Mouse (Mus musculus) cortical plate, adult 2 months (tissue): ENCODE data around the gene Myo3a. TPM values are rescaled to one million over a fixed set of nuclear protein-coding genes. Genes with fewer than 3 reads are reported as not detected.

Experiments
- H3K27ac ChIP-seq: fragments of 200-500 bp; 2 replicates; pipeline ENCODE4 v1.5.1; 2012; ENCODE audit warnings: low read length, control low read depth, inconsistent platforms; ENCODE audit not compliant: insufficient read depth
- H3K4me1 ChIP-seq: fragments of 200-500 bp; 2 replicates; pipeline ENCODE4 v1.6.1; 2011; ENCODE audit warnings: low read length; ENCODE audit not compliant: control insufficient read depth, insufficient read depth
- H3K4me3 ChIP-seq: fragments of 200-500 bp; 2 replicates; pipeline ENCODE4 v1.5.1; 2011; ENCODE audit warnings: mild to moderate bottlenecking, low read length, control low read depth; ENCODE audit not compliant: insufficient read depth
- CTCF ChIP-seq: fragments of 200-500 bp; IDR thresholded peaks from 2 replicates; pipeline ENCODE4 v1.5.1; 2011; ENCODE audit warnings: mild to moderate bottlenecking, control low read depth, low read length; ENCODE audit not compliant: insufficient read depth; ENCODE audit errors: extremely low read depth
- POLR2A ChIP-seq: fragments of 200-500 bp; IDR thresholded peaks from 2 replicates; pipeline ENCODE4 v1.6.1; 2011; ENCODE audit warnings: mild to moderate bottlenecking, low read length, control low read depth; ENCODE audit not compliant: insufficient read depth; ENCODE audit errors: extremely low read depth
- polyA plus RNA-seq: library from polyadenylated mRNA; depleted of rRNA; stranded (reverse); fragments of >200 nt; gene quantifications from 2 replicates; pipeline ENCODE4 v1.2.3, GENCODE M21; 2012; rRNA removed

Gene Myo3a
- polyA plus RNA-seq = 0.06 TPM in 1 of 2 replicates, not detected in the other

DNA sequence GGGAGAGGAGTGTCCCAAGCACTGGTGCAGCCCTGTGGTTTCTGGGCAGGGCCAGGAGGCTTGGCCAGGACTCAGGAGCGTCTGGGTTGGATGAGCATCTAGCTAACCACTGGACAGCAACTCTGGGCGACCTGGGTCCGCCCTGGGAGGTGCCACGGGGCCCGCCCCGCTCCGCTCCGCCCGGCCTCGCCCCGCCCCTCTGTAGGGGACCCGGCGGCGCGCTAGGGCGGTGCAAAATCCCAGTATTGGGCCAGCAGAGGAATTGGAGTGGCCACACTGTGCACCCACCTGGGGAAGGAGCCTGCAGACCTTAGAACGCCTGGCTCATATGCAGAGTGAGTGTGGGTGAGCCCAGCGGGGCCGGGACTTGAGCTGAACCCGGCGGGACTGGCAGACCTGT is at the start of gene Myo3a:
Gene Myo3a (plus strand): TSS at position 196 of the 400 bp plus-strand sequence.
- H3K27ac ChIP-seq = no peak within 1 kb of the TSS
- no peak within 1 kb of the TSS for H3K4me3 ChIP-seq
- TF ChIP-seq POLR2A (no peak), CTCF (no peak)

DNA sequence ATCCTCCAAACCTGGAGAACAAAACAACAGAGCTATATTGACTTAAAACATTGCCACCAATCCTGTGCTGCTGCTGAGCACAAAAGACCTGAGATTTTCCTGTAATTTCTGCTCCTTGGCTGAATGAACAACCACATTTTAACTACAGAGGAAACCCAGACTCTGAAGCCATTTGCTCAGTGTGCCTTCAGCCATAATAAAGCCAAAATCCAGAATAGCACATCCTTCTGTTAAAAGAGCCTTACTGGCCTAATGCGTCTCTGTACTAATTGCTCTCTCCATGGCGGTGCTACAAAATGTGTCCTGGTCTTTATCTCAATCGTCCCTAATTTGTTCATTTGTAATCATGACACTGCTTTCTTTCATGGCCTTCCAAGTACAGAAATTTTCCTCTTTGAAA is 23.2 kb downstream of the Myo3a start:
- Histone ChIP-seq H3K4me3 (no peak overlapping the region), H3K4me1 (no peaks in the 10 kb centered on the region), H3K27ac (no peak overlapping the region)
- TF ChIP-seq POLR2A (no peak), CTCF (no peak)

More for the DNA sequence above, at the start of gene Myo3a:
- H3K4me1 ChIP-seq = no peaks in the 10 kb centered on the region

DNA sequence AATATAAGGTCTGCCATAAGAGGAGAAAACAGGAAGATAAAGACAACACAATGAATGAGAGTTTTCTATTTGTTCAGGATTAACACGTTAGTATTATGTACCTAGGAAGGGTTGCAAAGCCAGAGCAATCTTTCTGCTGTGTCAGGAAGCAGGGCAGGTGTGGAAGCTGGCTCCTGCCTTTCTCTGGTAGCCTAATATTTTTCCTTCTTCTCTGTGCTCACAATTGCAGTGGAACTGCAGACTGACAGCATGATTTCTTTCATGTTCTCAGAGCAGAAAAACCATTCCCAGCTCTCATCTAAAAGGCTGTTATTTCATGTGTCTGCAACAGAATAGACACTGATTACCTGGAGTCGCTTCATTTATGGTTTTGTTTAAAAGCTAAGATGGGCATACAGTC is 23.7 kb downstream of the Myo3a start:
- no peak overlapping the region for H3K27ac ChIP-seq
- no peak for TF ChIP-seq CTCF
- TF ChIP-seq POLR2A = no peak
- H3K4me3 ChIP-seq = no peak overlapping the region
- no peaks in the 10 kb centered on the region for H3K4me1 ChIP-seq

DNA sequence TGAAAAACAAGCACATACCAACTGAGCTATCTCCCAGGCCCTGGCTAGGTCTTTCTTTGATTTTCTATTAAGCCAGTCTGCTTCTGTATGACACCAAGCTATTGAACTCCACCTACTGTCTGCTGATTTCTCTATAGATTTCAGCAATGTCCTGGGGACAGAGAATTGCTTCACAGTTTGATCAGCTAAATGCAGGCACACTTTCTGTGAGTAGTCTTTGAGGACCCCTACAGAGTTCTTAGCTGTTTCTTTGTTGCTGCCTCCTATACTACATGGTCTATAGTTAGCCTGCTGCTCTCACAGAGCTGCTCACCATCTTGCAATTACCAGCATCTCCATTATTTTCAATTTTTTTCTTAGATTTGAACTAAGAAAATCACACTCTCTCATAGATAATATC is 28.3 kb downstream of the Myo3a start:
- no peak overlapping the region for H3K4me3 ChIP-seq
- TF ChIP-seq POLR2A (no peak), CTCF (no peak)
- H3K4me1 ChIP-seq = no peaks in the 10 kb centered on the region
- no peak overlapping the region for H3K27ac ChIP-seq

DNA sequence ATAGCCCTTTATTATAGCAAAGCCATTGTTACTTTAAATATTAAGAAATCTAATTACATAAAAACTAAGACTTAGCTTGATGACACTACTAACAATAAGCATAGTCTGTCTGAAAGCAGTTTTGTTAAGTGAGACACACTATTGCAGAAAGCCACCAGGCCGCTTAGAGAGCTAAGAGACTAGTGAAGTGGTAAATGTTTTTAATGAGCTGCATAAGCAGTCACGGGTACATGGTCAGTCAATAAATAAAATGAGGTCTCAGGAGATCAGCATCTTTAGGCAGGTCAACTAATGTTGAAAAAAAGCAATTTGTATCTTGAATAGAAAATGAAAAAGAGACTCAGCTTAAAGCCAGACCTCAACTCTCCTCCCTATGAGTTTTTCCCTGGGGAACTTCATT is 44.3 kb downstream of the Myo3a start:
- Histone ChIP-seq H3K27ac (no peak overlapping the region), H3K4me1 (no peaks in the 10 kb centered on the region), H3K4me3 (no peak overlapping the region)
- TF ChIP-seq POLR2A (no peak), CTCF (no peak)

DNA sequence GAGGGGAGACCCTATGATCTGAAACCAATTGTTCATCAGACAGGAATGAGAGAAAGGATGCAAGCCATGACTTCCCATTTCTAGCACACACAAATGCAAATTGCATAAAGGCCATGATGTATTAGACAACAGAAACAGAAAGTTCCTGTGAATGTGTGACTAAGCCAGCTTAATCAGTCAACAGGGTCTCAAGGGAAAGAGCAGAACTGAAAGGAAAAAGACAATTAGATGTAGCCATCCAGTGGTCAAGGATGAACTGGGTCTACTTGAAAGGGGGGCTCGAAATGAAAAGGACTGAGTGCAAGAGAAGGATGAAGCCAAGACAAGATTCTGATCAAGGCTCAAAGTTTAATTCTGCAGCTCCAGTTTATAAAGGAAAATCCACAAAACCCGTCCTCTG is 58.1 kb downstream of the Myo3a start:
- Histone ChIP-seq H3K4me3 (no peak overlapping the region), H3K4me1 (no peaks in the 10 kb centered on the region), H3K27ac (no peak overlapping the region)
- TF ChIP-seq CTCF (no peak), POLR2A (no peak)

DNA sequence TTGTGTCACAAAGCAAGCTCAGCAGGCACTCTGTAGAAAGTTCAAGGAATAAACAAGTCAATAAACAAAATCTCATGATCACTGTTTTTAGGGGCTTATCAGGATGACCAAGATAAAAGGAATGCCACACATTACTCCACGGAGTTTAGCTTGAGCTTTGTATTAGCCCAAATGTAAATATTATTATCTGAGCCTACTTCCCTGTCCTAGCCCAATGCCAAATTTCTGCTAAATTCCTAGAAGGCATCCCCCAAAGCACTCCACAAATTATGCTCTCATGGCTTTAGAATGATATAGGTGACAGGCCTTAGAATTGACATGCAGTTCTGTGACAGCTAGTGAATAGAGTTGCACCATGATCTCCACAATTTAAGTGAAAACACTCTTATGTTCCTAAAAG is 58.5 kb downstream of the Myo3a start:
- Histone ChIP-seq H3K27ac (no peak overlapping the region), H3K4me3 (no peak overlapping the region), H3K4me1 (no peaks in the 10 kb centered on the region)
- TF ChIP-seq CTCF (no peak), POLR2A (no peak)

DNA sequence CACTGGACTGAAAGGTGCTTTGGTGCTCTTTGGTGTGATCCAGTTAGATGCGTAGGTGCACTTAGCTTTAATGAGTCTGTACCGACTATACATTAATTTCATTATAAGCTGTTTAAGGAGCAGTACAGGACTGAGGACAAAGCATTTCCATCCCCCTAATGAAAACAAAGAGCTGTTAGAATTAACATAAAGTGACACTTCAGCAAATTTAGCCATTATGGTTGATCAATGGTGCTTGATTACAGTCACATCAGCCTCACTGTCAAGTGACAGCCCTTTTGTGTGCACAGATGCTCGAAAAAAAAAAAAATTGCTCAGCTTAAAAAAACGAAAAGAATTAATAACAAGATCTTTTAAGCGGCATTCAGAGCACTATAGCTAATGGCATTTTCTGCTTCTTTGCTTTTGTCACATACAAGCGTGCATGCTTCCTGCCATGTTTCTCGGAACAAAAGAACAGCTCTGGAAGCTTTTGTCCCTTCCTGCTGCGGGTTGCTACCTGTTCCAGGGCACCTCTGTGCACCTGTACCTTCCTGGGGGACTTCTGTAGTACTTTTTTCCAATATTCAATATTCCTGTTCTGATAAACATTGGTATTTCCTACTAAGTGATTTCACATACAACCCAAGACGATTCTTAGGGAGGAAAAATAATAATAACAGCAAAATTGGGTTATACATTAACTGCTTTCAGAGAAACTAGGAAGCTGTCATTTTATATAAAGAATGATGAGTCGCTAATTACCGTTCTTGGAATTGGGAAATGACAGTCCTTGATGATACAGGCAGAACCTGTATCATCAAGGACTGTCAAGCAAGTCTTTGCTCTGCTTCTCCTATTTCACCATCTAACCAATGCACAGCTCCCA is 66.5 kb downstream of the Myo3a start:
- no peaks in the 10 kb centered on the region for H3K4me1 ChIP-seq
- H3K27ac ChIP-seq = no peak overlapping the region
- no peak overlapping the region for H3K4me3 ChIP-seq
- no peak for TF ChIP-seq POLR2A
- TF ChIP-seq CTCF = no peak

DNA sequence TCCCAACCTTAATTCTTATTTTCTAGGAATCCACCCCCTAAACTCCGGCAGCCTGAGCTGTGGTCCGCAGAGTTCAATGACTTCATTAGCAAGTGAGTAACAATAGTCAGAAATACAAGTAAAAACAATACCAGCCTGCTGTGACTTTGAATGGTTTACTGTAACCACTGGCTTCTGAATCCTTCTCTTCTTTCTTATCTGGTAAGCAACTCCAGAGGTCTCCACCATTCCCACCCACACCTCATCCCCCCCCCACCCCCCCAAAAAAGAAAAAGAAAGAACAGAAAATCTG is 67.1 kb downstream of the Myo3a start:
- TF ChIP-seq POLR2A (no peak), CTCF (no peak)
- Histone ChIP-seq H3K27ac (no peak overlapping the region), H3K4me3 (no peak overlapping the region), H3K4me1 (no peaks in the 10 kb centered on the region)

DNA sequence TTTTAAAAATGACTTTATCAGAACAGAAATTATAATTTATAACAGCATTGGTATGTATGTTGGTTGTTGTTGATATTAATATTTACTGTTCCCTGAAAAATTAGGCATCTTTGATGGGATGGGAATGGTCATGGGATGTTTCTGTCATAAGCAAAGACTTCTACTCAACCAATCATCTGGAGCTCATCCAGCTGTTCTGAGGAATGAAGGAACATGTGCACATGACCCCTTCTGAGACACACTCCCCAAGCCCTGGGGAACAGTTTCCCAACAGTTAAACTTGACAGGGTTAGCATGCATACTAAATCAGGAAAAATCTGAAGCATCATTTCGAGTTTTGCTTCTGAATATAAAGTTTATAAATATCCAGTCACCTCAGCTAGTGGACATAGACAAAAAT is 70.6 kb downstream of the Myo3a start:
- Histone ChIP-seq H3K4me1 (no peaks in the 10 kb centered on the region), H3K4me3 (no peak overlapping the region), H3K27ac (no peak overlapping the region)
- TF ChIP-seq CTCF (no peak), POLR2A (no peak)
